Mouse (Mus musculus) lung, postnatal 36 days (tissue): Measurements from ENCODE around the gene Atp5g1.
A peak's percentile ranks its signal among the peaks of the same experiment; 100 is the strongest.
"Not testable (repeated sequence)": the region's sequence is repeated elsewhere in the genome, so short reads cannot be mapped to it uniquely, and the experiment has no call there.

Experiments
- DNase-seq: peaks from one replicate; pipeline ENCODE4 v3.0.0; 2022; ENCODE audit warnings: mixed read lengths

Atp5g1 gene

DNA sequence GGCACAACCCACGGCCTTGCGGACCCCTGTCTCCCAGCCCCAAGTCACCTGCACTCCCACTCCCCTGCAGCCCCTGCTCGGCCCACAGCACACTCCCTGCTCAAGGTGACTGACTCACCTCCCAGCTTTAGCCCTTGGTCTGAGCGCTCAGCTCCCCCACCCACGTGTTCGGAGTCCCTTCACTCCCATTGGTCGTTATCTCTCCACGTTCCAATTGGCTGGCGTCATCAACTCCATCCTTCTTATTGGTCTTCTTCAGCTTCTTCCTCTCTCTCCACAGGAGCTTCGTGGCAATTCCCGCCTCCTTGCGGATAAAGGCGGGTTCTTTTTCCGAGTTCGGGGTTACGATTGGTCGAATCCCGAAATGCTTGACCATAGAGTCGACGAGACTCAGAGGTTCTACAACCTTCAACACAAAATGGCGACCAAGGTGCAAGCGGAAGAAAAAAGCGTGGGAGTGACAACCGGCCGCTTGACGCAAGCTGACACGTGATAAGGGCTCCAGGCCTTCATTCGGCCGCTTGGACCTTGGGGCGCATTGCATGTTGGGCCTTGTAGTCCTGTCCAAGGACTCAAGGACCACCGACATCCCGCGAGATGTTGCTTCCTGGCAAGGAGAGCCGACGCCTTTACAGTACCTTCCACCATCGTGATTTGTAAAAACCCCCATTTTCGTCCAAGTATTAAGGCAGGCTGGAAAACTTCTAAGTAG is at the start of gene Atp5g1:
Gene Atp5g1 (minus strand): TSS at position 162 of the 712 bp plus-strand sequence.
- peak; percentile 100 for DNase-seq

DNA sequence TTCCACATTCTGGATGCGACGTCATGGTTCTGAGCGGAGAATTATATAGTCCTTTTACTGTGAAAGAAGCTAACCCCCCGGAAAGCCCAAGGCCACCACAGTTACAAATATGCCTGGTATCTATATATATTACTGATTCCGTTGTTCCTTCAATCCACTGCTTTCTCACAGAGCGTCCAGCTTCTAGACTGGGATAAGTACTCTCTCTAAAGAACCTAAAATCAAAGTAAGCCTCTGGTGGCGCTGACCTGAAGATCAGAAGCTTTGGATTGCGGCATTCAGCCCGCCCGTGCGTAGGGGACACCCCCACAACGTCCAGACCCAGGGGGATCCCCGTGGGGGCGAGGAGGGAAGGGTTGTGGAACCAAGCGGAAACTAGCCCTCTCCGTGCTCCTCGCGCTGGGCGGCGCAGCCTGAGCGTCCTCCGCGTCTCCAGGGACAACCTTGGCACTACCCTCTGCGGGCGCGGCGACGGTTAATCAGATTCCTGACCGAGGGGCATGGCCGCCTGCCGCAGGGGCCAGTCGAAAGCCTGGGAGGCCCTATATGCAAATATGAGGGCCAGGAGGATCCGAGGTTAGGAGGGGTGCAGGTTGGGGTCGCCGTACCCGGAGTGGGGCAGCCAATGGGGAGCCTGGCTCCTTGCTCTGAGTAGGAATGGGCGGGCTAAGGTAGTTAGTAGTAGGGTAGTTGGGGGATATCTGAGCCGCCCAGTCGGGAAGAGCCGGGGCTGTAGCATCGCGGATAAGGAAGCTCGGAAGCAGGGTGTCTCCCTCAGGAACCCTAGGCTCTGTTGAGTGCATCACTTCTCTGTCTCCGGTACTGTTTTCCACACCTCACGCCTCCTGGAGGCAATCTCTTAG is 48.8 kb upstream of the Atp5g1 start:
- DNase-seq: peak; percentile 7

DNA sequence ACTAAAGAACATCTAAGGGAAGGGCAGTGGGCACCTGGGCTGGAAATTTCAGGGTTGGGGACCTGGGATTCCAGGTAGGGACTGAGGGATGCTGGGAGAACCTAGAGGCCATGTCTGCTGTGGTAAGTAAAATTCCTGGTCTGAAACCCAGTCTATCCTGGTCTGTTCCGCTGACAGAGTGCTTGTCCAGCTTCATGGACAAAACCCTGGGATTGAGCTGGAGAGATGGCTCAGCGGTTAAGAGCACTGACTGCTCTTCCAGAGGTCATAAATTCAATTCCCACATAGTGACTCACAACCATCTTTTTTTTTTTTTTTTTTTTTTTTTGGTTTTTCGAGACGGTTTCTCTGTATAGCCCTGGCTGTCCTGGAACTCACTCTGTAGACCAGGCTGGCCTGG is 47.3 kb upstream of the Atp5g1 start:
- not testable (repeated sequence) for DNase-seq

DNA sequence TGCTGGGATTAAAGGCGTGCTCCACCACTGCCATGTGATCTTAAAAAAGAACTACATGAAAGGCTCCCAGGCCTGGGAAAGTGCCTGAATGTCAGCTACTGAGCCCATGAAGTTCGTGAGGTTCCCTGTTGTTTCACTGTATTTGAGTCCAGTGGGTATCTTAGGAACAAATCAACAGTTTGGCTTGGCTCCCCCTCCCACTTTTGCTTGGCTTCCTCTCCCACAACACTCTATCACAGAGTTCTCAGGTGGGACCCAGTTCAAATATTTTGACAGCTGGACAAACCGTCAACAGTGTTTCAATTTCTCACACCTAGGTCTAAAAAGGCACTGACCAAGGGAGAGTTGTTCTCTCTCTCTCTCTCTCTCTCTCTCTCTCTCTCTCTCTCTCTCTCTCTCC is 43.9 kb upstream of the Atp5g1 start:
- DNase-seq: no peak

DNA sequence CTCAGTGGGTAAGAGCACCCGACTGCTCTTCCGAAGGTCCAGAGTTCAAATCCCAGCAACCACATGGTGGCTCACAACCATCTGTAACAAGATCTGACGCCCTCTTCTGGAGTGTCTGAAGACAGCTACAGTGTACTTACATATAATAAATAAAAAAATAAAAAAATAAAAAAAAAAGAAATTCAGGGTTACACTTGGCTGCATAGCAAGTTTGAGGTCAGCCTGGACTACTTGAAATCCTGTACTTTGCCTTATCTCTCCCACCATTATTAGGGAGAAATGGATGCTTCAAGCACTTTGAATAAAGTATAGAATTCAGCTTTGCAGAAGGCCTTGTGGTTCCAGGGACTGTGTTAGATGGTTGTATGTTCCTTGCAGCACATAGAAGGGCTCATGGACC is 41.5 kb upstream of the Atp5g1 start:
- not testable (repeated sequence) for DNase-seq

DNA sequence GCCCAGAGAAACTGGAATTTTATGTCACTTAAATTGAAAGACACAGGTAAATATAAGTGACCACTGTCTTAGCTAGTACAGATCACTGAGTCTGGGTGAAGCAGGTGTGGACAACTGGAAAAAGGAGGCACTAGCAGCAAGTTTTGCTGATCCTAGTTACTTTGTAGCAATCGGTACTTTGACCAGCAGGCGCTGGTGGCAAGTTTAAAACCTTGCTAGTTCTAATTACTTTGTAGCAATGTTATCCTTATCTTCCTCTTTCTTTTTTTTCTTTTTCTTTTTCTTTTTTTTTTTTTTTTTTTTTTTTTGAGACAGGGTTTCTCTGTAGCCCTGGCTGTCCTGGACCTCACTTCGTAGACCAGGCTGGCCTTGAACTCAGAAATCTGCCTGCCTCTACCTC is 40.6 kb upstream of the Atp5g1 start:
- no peak for DNase-seq

DNA sequence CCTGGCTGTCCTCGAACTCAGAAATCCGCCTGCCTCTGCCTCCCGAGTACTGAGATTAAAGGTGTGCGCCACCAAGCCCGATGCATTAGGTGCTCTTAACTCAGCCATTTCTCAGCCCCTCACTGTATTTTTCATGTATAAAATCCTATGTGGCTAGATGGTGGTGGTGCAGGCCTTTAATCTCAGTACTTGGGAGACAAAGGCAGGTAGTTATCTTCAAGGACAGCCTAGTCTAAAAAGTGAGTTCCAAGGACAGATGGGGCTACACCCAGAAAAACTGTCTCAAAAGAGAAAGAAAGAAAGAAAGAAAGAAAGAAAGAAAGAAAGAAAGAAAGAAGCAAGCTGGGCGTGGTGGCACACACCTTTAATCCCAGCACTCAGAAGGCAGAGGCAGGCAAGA is 39.9 kb upstream of the Atp5g1 start:
- no peak for DNase-seq

DNA sequence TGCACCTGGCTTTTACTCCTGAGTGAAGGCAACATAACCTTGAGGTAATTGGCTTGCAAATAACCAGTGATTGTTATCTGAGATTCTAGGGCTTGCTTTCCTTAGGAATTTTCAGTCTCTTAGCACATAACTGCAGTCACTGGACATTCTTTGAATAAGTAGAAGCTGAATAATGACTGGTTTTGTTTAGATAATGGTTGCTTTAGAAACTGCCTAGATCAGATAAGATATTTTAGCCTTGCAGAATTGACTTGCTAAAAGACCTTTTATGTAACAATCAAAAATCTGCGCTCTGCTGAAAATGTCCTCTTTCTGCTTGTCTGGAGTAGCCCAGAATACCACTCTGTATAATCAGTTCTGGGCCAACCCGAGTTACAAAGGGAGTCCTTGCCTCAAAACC is 38.6 kb upstream of the Atp5g1 start:
- no peak for DNase-seq

DNA sequence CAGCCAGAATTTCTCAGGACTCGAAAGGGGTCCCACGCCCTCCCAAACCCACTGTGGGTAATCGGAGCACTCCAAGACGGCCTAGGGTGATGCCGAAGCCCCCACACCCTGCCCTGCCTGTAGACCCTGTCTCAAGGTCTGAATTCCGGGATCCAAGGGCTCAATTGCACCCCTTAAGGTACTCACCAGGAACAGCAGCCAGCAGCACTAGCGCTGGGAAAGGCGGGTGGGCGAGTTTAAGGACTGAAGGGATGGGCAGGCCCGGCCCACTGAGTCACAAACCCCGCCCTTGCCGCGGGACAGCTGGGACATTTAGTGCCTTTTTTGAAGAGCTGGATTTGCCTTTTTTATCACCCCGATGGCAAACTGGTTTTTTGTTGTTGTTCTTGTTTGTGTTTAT is 36.3 kb upstream of the Atp5g1 start, which contains the start of gene Calcoco2:
Gene Calcoco2 (minus strand): TSS at position 214 of the 400 bp plus-strand sequence.
- DNase-seq: no peak

DNA sequence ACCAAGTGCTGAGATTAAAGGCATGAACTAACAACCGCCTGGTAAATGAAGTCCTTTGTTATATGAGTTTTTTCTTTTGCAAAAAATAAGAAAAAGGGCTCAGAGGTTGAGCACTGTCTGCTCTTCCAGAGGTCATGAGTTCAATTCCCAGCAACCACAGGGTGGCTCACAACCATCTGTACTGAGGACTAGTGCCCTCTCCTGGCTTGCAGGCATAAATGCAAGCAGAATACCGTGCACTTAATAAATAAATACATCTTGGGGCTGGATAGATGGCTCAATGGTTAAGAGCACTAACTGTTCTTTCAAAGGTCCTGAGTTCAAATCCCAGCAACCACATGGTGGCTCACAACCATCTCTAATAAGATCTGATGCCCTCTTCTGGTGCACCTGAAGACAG is 35.5 kb upstream of the Atp5g1 start:
- not testable (repeated sequence) for DNase-seq

DNA sequence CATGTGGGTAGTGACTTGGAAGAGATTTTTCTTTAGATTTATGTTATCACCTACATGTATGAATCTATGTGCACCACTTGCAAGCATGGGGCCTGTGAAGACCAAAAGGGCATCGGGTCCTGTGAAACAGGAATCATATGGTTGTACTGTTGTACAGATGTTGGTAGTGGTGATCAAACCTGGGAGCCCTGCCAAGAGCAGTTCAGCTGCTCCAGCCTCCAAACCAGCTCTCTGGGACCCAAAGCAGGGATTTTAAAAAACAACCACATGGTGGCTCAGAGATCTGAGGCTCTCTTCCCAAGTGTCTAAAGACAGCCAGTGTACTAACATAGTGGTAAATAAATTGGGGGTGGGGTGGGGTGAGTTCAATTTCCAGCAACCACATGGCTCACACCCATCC is 32.9 kb upstream of the Atp5g1 start:
- DNase-seq: no peak

DNA sequence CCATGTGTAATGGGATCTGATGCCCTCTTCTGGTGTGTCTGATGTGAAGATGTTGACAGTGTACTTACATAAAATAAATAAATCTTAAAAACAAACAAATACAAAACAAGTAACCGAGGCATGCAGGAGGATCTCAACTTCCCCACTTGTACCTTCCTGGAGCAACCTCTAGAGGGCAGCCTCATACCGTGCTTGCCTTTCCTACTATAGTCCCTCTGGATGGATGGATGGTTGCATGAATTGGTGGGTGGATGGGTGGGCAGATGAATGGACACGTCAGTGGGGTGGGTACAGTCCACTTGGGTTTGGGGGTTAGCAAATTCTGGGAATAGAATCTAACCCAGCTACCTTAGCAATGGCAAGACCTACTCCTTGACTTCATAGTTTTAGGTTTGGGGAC is 17.9 kb upstream of the Atp5g1 start:
- peak; percentile 63 for DNase-seq

DNA sequence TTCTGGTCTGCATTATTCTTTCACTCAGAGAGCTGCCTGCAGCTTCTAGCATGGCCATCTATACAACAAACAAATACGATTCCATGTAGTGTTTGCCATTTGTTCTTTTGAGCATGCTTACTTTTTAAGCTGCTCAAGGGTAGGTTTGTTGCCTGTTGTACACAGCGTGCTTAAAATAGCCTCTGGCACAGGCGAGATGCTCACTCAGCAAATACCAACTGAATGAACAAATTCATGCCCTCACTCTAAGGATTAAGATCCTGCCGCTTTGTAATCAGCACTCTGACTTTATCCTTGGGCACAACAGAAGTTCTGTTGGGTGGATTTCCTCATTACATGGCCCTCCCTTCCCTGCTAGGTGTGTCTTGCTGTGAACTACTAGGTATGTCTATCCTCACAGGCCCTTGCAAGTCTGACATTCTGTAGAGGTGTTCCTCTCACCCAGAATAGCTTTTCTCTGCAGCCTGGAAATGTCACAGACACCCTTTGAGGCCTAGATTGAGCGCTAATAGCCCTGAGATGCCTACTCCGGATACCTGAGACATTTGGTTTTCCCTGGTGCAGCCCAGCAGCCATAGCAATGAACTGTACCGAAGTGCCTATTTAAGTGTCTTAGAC is 17.3 kb upstream of the Atp5g1 start:
- peak; percentile 9 for DNase-seq

DNA sequence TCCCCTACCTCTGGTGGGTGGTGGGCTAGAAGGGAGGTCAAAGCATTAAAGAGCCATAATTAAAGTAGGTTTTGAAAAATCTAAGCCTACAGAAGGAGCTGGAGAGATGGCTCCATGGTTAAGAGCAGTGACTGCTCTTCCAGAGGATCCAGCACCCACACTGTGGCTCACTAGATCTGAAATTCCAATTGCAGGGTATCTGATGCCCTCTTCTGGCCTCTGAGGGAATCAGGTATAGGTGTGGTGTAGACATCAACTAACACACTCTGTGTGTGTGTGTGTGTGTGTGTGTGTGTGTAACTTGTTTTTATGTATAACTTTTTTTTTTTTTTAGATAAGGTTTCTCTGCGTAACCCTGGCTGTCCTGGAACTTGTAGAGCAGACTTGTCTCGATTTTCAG is 15.6 kb upstream of the Atp5g1 start:
- peak; percentile 47 for DNase-seq

DNA sequence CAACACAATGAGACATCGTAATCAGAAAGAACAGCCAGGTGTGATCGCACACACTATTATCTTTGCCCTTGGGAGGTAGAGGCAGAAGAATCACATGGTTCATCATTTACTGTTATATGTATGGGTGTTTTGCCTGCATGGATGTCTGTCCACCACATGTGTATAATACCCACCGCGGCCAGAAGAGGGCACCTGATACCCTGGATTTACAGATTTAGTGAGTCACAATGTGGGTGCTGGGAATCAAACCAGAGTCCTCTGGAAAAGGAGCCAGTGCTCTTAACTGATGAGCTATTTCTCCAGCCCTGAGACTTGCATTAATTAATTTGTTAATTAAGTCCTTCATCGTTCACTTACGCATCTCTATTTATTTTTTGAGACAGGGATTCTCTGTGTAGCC is 12.5 kb upstream of the Atp5g1 start:
- no peak for DNase-seq

DNA sequence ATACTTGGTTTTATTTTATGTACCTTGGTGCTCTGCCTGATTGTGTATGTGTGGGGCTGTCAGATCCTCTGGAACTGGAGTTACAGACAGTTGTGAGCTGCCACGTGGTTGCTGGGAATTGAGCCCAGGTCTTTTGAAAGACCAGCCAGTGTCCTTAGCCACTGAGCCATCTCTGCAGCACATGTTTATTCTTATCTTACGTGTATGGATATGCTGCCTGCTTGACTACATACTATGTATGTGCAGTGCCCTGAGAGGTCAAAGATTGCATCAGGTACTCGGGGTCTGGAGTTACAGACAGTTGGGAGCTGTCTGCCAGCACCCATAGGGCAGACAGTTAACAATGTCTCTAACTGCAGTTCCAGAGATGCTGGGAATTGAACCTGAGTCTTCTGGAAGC is 7.2 kb upstream of the Atp5g1 start:
- DNase-seq: no peak

DNA sequence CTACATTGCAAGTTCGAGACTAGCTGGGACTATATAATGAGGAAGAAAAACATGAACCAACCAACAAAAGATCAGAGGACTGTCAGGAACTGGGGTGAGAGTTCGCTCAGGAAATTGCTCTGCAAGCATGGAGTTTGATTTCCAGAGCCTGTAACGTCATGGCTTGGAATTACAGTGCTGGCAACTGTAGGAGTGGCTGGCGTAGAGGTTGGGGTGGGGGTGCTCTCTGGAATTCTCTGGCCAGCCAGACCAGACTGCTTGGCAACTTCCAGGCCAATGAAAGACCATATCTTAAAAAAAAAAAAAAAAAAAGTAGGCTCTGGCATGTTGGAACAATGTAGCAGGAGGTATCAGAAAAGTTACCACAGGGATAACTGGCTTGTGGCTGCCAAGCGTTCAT is 5.3 kb upstream of the Atp5g1 start:
- DNase-seq: no peak

DNA sequence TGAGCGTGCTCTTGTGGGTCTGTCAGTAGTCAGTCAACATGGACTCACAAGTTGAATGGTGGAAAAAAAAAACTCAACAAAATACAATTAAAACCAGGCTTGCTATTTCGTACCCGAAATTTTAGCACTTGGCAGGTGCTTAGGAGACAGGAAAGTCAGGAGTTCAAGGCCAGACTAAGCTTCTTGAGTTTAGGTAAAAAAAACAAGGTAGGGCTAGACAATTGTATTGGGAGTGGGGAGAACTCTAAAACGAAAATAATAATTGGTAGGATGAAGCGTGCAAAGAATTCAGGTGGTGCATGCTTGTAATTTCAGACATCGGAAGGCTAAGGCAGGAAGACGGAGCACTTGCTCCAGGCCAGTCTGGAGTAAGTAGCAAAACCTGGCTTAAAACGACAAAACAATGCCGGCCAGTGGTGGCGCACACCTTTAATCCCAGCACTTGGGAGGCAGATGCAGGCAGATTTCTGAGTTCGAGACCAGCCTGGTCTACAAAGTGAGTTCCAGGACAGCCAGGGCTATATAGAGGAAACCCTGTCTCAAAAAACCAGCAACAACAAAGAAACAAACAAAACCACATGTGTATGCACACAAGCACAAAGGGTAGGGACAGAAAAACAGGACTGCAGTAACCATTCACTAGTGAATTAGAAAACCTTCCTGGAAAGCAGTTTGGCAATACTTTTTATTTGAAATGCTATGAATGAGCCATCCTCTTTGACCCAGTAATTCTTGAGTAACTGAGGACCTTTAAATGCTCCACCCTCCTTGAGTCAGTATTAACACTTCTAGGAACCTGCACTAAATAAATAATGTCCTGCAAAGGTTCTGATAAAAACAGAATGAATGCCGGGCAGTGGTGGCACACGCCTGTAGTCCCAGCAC is 993 bp upstream of the Atp5g1 start:
- peak; percentile 15 for DNase-seq

DNA sequence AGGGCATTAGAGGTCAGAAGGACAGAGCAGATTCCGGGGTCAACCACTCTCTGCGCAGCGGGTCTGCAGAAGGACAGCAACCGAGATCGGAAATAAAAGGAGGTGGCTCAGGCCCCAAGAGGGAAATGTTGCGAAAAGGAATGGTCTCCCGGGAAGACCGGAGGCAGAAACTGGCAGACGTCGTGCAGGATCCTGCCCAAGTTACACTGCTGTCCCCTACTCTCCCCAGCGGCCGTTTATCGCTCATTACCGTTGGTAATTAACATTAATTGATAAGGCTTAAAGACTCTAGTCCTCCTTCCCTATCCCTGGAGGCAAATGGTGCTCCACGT is 327 bp downstream of the Atp5g1 start:
- DNase-seq: no peak

DNA sequence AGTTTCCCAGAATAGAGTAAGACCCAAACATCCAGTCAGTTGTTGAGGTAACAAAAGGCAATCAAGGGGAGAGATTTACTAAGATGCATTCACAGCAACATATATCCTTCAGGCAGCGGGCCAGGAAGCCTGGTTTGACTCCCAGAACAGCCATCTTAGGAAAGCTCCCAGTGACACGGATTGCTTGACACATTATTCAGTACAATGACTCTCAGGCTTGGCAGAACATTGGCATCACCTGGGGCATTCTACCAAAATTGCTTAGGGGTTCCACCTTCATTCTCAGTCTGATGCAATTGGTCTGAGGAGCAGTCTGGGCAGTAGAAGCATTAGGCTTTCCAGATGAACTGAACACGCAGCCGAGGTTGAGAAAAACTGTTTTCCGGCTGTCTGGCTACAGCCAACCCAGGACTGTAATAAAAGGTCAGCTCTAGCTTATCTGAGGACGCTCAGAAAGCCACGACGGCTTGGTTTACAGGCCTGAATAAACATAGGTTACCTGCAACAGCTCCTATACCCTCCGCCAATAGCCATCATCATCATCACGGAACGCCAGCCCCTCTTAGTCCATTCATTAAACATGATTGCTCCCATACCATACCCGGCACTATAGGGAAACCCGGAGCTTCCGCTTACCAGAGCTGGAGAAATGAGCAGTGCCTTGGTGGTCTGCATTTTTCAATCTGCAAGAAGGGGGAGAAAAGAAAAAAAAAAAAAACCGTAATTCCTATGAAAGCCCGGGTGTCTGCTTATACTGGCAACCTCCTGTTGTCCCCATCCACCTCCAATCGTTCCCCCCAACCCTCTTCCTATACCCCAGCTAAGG is 906 bp downstream of the Atp5g1 start:
- DNase-seq: no peak

DNA sequence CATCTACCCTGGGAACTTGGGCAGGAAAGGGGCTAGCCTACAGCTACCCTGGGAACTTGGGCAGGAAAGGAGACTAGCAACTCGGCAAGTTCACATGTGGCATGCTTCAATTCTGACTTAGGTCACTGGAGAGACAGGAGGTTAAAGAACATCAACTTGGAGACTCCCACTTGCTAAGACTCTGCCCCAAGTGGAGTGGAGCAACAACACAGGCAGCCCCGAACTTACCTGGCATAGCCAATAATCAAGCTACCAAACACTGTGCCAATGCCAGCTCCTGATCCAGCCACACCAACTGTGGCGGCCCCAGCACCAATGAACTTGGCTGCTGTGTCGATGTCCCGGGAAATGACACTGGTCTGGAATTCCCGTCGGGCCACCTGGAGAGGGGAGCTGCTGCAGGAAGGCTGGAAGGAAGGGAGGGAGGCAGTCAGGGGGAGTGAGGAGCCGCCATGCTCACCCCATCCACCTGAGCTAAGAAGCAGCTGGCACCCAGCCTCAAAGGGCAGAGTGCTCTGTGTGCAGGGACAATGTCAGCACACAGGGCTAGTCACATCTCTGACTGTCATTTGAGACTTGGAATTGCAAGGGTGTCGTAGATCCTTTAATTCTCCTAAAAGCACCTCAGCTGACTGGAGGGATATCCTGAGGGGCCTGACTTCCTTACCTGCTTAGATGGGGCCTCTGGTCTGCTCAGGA is 2.0 kb downstream of the Atp5g1 start:
- no peak for DNase-seq
